Mouse (Mus musculus) heart, postnatal 0 days (tissue): ENCODE measurements around the gene Gtpbp1.

Experiments used
- CTCF ChIP-seq: IDR thresholded peaks from 2 replicates; pipeline ENCODE4 v1.5.1; 2016; ENCODE audit warnings: antibody characterized with exemption, control low read depth, low read depth
- EP300 ChIP-seq: IDR thresholded peaks from 2 replicates; pipeline ENCODE4 v1.6.1; 2016; ENCODE audit warnings: antibody characterized with exemption, low read depth

DNA sequence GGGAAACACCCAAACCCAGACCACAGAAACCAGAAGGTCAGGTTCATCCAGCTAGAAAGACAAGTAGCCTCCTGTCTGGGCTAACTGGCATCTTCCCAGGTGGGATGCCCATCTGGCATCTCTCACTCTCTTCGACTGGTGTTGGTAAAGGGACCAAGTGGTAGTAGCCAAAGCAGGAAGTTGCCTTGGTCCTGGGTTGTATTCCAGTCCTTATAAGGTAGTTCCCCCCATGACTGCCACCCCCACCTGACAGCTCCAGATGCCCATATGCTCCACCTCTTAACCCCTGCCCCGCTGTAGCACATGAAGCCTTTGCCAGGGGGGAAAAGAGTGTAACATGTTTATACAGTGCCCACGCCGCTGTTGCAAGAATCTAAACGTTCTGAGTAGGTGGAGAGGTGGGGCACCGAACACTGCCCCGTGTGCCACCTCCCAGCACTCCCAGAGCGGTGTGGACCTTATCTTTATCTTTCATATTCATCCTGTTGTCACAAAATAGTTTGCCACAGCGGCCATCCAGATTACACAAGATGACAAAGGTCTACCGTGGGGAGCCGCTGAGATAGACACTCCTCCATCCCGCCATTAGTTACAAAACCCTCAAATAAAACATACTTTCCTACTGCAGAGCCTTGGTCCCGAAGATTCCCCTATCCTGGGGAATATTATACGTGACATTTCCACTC lies 50.7 kb downstream of the Gtpbp1 start:
- TF ChIP-seq CTCF (no peak), EP300 (no peak)
